Mouse (Mus musculus): Measurements from ENCODE around the gene Eed.
"Not testable (repeated sequence)": the region's sequence is repeated elsewhere in the genome, so short reads cannot be mapped to it uniquely, and the experiment has no call there.

The Eed gene

GRCm38 (mm10) chr7:89980485-89981422 is at the start of gene Eed:
Gene Eed, minus strand, starts transcription at chr7:89980983.
- peak; percentile 92 for DNase-seq (ENCODE audit: low read depth, low spot score)

DNA sequence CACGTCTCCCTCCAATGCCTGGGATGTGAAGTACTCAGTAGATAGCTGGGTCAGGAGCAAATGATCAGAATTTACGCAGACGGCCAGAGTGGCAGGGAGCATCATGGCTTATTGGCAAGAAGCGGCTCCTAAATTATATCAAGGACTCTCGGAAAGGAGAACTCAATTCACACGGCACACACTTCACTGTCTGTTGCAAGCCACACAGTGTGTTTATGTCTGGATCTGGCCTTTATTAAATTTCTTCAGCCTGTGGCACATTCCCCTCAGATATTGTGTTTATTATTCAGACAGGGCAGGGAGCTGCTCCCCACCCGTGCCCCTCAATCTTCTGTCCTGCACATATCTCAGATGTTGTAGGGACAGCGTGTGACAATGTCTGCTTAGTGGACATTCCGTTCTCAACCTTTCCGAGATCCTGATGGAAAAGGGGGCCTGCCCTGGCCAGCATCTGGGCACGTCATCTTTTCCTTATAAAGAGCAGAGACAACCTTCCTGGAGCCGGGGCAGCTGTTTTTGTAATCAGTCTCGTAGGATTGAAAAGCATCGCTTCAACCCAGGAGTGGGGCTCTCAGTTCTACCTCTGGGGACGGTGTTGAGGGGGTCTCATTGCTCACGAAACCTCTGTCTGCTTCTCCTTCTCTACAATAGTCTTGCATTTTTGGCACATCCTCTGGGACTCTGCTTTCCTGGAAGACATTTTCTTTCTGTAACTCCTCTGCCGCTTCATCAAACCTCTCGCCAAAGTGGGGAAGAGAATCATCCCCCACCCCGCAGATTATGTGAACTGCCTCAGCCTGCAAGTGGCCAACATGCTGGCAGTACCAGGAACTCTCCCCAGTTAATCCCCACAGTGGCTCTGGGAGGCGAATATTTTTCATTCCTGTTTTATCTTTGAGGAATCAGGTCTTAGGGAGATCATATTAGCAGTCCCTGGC is 49.0 kb upstream of the Eed start:
- DNase-seq (ENCODE audit: low read depth, low spot score): no peak

GRCm38 (mm10) chr7:90028888-90029547 is 48.2 kb upstream of the Eed start:
- DNase-seq (ENCODE audit: low read depth, low spot score): peak; percentile 58

DNA sequence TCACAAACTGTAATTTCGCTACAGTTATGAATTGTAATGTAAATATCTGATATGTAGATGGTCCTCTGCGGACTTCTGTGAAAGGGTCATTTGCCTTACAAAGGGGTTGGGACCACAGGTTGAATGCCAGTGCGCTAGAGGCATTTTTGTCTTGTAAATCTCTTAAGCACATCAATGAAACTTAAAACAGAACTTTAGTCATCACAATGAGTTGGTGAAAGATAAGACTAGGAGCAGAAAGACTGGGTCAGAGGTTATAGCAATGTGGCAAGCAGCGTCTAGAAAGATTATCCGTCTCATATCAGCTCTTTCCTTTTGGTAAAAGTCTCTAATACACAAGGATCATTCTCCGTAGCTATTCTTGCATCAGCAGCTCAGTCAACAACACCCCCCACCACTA is 44.2 kb upstream of the Eed start:
- no peak for DNase-seq (ENCODE audit: low read depth, low spot score)

- no peak for DNase-seq (ENCODE audit: low read depth, low spot score)
These were observed 42.4 kb upstream of the Eed start for GRCm38 (mm10) chr7:90022974-90023707.

GRCm38 (mm10) chr7:90020331-90020730 is 39.5 kb upstream of the Eed start:
- DNase-seq (ENCODE audit: low read depth, low spot score): no peak

GRCm38 (mm10) chr7:90019570-90019969 is 38.8 kb upstream of the Eed start:
- no peak for DNase-seq (ENCODE audit: low read depth, low spot score)

- DNase-seq (ENCODE audit: low read depth, low spot score): no peak
These were observed 36.3 kb upstream of the Eed start for GRCm38 (mm10) chr7:90016930-90017588.

GRCm38 (mm10) chr7:90016459-90016858 is 35.7 kb upstream of the Eed start:
- DNase-seq (ENCODE audit: low read depth, low spot score): no peak

DNA sequence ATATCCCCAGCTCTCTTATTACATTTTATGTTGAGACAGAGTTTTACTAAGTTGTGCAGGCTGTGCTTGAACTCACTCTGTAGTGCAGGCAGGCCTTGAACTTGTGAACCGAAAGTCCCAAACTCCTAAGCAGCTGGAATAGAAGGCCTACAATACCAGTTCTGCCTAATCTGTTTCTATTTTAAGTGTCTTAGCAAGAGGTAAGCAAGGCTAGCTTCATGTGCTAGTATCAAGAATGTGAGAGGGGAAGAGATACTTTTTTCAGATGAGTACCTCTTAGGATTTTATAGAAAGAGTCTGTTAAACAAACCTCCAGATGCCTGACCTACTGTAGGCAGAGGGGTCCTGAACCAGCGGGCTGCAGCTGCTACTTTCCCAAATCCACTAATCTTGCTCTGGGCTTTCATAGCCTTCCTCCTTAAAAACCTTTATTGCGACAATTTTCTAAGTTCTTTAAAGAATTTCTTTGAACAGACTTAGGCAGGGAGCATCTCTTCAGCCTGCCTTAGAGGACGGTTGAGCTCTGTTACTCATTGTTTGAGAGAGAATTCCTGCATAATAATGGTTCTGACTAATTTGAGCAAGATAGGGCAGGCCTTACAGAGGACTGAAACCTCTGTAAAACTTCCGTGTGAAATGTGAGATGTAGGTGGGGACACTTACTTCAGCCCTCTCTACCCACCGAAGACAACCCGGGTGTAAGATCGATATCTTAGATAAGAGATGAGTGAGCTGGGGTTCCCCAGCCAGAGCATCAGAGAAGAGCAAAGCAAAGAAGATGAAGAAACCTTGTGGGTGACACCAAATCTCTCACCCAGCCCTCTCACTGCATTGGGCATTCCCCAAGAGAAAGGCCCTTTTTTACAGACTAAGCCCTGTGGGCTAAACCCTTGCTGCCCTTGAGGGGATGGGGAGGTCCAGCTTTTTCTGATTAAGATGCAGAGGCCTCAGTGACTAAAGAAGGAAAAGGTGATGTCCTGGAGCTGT is 26.2 kb upstream of the Eed start:
- no peak for DNase-seq (ENCODE audit: low read depth, low spot score)

DNA sequence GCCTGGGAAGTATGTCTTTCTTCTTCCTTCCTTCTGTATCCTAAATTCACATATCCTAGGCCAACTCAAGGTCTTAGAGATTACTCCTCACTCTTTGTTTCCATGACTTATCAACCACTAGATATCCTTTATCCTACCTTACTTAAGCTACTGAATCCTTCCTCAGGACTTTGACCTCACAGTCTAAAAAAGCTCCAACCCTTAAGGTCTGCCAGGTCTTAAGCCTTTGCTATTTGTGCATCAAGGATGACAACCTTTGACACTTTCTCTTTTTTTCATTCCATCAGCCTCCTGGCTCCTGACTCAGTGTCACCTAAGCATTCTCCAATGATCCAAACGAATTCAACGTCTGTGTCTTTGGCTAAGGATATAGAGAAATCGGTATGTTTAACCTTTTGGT is 24.0 kb upstream of the Eed start:
- no peak for DNase-seq (ENCODE audit: low read depth, low spot score)

- no peak for DNase-seq (ENCODE audit: low read depth, low spot score)
These were observed 21.6 kb upstream of the Eed start for GRCm38 (mm10) chr7:90002375-90002774.

GRCm38 (mm10) chr7:89999491-89999890 is 18.7 kb upstream of the Eed start:
- no peak for DNase-seq (ENCODE audit: low read depth, low spot score)

DNA sequence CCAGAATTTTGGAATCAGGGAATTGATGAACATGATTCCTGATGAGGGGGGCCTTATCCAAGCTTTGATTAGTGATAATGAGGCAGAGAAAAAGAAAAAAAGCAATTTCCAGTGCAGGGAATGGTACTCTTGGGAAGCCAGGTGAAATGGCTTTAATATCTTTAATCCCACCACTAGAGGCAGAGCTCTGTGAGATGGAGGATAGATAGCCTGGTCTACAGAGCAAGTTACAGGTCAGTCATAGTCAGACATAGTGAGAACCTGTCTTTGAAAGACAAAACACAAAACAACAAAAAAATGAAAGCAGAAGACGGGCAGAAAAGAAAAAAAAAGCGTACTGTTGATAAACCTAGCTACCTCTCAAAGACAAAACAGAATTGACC is 17.8 kb upstream of the Eed start:
- DNase-seq (ENCODE audit: low read depth, low spot score): no peak

GRCm38 (mm10) chr7:89998006-89998623 is 17.3 kb upstream of the Eed start:
- DNase-seq (ENCODE audit: low read depth, low spot score): peak; percentile 68

DNA sequence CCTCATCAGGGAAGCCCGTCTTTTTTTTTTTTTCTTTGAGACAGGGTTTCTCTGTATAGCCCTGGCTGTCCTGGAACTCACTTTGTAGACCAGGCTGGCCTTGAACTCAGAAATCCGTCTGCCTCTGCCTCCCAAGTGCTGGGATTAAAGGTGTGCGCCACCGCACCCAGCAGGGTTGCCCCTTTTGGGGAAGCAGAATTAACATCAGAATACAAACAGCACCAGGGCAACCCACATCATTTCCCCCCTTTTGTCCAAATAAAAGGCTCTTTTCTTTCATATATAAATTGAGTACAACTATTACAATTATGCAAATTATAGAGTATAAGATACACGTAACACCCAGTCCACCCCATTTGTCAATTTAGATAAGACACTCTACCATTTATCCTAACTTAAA is 16.7 kb upstream of the Eed start:
- not testable (repeated sequence) for DNase-seq (ENCODE audit: low read depth, low spot score)

DNA sequence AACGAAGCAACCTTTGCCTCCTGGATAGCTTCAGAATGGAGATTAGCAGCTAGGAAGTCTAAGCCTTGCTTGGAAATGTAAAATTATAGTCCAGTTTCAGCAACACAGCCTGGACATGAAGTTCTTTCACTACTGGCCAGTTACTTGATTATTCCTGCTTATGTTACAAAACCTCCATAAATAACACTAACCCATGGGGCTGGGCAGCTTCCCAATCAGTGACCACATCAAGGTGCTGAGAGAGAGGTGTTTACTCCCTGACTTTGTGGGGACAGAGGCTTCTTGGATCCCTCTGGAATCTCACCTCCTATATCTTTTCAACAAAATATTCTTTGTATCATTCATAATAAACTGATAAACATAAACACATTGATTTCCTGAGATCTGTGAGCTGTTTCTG is 12.3 kb upstream of the Eed start:
- no peak for DNase-seq (ENCODE audit: low read depth, low spot score)

GRCm38 (mm10) chr7:89984421-89984820 is 3.6 kb upstream of the Eed start:
- DNase-seq (ENCODE audit: low read depth, low spot score): no peak

DNA sequence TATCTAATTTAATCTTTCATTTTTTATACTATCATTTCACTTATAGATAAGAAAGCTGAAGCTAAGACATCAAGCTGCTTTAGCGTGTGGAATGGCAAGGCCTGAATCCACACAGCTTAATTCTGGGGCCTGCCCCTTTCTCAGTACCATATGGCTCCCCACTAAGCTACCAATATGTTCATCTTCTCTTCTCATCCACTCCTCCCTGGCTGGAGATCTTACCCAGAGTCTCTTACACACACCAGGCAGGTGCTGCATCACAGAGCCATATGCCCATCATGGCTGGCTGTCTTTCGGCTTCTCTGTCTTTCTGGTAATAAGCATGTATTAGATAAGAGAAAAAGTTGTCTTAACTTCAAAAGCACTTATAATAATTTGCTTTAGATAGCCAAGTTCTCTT is 2.7 kb upstream of the Eed start:
- DNase-seq (ENCODE audit: low read depth, low spot score): no peak
